Mouse (Mus musculus) CD8-positive naive resting alpha-beta T cell, adult 2 months (primary cell): ENCODE measurements at regions not wholly inside any gene's neighbourhood (a gene's known extent, or its start where the extent isn't known, plus 50 kb on each side); places are given as distances from the start of the nearest gene placed in this dataset.

Experiments used
- DNase-seq, 2 experiments: peaks; one replicate each; pipeline ENCODE4 v3.0.0; 2022; ENCODE audit warnings: low read depth in 2 of 2, low spot score in 2 of 2

GRCm38 (mm10) chr15:62224798-62225197, 1302.0 kb upstream of the A1bg start:
- DNase-seq: no peak

DNA sequence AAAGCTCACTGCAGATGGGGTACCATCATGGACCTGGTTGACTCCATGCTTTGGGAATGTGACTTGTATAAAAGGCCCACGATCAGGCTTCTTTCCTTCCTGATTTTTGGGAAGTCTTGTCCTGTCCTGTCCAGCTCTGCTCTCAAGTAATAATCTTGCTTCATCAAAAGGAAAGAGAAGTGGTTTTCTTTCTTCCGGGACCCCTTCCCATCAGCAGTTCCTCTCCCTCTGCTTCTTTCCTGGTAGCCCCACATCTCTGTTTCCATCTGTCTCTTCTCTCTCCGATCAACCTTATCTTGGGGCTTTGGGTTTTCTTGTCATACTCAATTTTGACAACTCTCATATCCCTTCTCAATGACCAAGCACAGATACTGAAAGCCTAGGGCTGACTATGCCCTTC, 1301.4 kb upstream of the A1bg start:
- DNase-seq: no peak

DNA sequence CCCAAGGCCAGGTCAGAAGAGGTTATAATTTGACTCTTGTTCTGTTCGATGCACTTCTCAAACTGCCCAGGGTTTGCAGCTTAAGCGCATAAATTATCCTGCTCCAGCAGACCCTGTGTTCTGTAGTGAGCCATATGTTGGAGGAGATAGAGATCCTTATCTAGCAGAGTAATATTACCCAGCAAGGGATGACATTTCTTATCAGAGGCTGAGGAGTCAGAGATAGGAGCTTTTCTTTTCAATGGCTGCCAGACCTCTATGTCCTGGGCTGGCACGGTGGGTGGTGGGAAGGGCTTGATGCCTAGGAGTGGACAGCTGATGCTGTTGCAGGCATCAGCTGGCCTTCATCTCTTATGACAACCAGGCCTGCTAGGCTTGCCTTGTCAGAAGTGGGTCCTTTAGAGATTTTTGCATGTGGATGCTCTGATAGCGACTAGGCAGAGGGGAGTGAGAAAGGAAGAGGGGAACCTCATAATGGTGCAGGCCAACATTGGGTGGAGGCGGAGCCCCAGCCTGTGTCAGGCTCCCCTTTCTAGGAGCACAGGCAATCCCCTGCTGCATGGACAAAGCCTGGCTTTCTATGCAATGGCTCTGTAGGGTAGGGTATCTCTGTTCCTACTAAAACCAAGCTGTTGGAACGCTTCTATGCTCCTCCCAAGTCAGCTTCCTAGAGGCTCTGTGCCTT, 1300.5 kb upstream of the A1bg start:
- DNase-seq: no peak

GRCm38 (mm10) chr15:62222731-62223130, 1299.9 kb upstream of the A1bg start:
- DNase-seq: no peak

- no peak for DNase-seq
Observed at GRCm38 (mm10) chr15:62222201-62222600, 1299.4 kb upstream of the A1bg start.

DNA sequence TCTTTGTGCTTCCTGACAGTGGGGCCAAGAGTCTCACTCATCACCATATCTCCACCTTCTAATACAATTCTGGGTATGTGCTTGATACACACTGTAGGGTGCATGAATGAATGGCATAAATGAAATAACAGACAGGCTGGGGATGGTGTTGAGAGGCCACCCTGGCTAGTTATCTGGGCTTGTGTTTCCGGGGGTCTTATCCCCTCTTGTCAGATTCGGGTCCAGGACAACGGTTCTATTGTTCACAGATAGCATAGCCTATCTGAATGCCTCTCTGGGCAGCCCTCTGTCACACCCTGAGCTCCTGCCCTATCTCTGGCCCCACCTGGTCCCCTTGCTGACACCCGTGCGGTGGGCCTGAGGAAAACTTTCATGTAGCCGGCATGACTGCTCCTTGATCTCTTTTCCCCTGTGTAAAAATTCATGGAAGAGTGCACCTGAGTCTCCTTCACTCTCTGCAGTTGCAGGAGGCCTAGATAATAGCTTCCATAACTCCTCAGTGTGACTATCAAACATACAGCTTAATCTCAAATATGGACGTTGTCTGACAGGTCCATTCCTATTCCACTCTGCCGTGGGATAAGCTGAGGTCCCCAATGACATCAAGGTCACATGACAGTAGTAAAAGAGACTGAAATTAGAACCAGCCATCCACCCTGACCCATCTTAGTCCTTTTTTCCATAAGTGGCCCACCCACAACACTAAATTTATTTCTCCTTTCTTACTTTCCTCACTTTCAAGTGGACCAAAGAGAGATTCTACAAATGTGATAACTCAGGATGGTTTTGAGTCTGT, 1298.4 kb upstream of the A1bg start:
- no peak for DNase-seq

DNA sequence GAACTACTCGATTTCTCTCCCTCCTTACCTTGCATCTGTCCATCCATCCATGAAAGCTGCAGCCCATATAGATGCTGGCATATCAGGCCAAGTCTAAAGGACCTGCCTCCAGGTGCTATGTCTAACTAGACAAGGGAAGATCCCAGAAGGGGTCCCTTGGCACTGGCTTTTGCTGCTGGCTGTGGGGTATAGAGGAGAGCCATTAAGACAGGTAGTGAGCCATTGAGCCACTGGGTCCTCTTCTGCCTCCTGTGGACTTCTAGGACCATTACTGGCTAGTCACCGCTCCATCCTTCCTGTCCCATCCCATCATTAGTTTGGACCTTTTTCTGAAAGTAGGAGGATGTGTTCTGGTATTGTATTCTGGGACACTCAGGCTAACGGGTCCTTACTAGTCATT, 1297.8 kb upstream of the A1bg start:
- no peak for DNase-seq

DNA sequence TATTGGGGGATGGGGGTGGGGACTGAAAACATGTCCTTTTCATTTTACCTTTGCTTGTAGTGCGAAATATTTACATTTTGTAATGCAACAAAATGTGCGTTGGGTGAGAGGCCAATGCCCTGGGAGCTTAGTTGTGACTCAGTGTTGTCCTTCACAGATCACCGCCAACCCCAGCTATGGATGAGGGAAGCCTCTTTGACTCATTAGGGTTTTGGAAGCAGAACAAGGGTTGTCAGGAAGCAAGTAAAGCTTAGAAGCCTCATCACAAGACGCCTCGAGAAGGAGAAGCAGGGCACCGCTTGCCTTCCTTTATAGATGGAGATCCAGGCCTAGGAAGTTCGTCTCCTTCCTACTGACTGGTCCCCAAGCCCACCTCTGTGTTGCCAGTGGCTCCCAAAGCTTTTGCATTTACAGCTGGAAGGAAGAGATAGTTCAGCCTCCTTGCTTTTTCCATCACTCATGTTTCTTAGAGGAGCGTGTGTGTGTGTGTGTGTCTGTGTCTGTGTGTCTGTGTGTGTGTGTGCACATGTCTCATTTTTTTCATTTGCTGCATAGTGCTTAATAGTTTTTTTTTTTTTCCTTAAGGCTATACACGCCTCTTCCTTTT, 1297.2 kb upstream of the A1bg start:
- DNase-seq: no peak

GRCm38 (mm10) chr15:62218346-62219080, 1295.7 kb upstream of the A1bg start:
- DNase-seq: no peak

DNA sequence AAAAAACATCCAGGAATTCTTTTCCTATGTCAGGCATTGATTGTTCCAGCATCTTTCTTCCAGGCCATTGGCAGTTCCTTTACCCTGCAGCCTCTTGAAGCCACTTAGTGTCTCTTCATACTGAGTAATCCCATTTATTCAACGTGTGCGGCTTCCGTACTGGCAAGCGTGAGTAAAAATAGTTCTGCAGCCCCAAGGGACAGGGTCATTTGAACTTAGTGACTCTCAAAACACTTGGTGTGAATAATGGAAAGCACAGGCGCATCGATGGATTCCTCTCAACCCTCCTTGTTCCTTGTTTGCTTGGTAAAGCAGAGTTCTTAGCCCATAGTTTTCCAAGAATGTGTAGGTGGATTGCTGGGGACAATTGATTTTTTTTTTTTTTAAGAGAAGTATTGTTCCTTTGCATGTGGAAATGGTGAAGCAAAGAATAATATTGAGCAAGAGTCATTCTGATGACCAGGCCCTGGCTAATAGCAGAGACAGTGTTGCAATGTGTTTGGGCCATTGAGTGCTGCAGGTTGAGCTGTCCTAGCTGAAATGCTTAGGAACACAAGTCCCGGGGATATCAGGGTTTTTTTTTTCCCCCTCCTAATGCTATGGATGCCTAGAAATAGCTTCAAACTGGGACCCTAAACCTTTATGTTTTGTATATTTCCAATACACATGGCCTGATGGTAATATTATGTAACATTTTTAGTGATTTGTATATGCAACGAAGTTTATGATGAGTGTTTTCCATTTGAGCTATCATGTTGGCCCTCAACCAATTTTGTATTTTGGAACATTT, 1294.1 kb upstream of the A1bg start:
- DNase-seq: no peak

- DNase-seq: no peak
Observed at GRCm38 (mm10) chr15:62215616-62216398, 1293.0 kb upstream of the A1bg start.

- no peak for DNase-seq
Observed at GRCm38 (mm10) chr15:62214300-62214699, 1291.5 kb upstream of the A1bg start.

GRCm38 (mm10) chr15:62212283-62212910, 1289.6 kb upstream of the A1bg start:
- DNase-seq: no peak

DNA sequence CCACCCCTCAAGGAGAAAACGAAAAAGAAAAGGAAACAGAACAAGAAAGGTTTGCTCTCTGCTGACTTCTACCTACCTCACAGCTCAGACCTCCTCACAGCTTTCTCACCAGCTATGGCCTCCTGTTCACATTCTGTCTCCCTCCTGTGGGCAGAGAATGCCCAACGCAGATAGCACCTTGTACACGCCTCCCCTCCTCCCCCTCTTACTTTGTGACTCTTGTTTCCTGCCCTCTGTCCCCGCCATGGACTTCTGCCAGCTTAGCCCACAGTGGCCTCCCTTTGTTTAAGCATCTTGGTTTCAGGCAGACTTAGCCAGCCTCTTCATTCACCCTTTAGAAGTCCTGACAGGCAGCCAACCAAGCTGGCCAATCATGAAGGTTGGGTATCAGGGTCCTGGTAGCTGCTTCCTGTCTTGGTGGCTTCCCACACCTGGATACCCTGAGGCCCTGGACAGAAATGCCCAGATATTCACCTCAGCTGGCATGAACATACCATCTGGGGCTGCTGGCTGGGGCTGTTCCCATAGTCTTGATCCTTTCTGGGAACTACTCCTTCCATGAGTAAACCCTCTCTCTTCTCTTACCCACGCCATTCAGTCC, 1287.2 kb upstream of the A1bg start:
- DNase-seq: no peak

DNA sequence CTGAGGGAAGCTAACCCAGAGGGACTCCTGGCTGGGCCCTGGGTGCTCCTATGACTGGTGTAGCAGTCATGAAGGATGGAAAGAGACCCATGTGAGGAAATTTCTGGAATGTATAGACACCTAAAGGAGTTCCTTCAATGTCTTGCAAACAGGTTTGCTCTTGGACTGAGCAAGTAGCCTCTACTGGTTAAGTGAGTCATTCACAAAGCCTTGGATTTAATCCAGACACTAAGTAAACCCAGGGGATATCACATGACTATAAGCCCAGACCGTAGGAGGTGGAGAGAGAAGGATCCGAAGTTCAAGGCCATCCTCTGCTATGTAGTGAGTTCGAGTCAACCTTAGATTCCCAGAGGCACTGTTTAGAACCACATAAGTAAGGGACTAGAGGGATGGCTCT, 1286.5 kb upstream of the A1bg start:
- DNase-seq: no peak

GRCm38 (mm10) chr15:62206502-62206902, 1283.7 kb upstream of the A1bg start:
- no peak for DNase-seq

DNA sequence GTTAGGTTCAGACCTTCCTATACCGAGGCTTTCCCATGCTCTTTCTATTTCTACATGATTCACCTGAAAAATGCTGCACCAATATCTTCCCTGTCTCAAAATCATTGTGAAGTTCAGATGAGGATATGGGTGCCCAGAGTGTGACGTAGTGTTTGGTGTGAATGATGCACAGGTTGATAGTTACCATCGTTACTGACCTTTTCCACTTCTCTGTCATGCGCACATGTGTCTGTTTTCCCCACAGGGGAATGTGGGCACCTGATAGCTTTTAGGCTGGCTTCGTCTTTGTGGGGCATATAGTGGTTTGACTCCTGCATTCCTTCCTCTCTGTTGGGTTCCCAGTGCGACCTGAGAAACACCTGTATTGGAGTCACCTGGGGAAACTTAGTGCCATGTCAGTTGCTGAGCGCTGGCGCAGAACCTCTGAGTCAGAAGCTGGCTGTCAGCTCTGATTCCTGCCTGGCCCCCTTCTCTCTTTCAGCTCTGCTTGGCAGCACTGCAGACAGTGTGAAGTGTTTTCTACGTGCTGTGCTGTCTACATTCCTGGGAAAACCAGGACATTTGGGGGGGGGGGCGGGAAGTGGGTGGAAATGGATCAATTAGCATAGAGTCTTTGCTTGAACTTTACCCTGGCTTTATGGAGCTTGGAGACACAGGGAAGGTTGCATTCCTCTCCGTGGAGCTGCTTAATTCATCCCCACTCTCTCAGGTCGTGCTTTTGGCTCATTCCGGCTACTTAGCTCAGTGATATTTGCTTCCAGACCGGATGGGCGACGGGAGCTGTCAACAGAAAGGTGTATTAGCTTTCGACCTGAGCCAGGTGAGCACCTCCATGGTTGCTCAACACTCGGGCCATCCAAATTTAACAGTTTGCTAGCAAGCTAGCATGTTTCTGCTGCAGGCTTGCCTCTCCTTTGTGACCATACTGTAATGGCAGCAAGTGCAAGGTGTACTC, 1281.4 kb upstream of the A1bg start:
- DNase-seq: no peak

DNA sequence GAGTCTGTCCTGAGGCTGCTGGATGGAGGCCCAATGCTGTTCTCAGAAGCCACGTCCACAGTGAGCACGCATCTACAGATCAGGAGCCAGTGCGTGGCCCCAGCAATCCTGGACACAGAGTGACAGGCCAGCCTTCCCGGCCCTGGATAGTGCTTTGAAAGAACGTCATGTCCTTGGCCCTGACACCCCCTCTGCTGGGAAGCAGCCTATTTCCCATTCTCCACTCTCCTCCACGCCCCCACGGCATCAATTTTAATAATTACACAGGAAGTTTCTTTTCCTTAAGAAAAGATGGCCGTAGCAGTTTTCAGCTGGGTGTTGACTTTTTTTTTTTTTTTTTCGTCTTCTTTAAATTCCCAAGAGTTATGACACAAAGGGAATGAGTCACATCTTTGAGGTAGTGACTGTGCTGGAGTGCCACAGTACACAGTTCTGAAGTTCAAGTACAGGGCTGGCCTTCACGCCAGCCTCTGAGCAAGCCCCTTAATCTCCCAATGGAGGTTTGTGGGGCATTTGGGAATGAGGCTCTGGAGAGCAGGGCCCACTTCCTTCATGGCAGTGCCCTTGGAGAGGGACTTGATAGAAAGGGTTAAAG, 1280.1 kb upstream of the A1bg start:
- no peak for DNase-seq
